Mouse (Mus musculus) lung, postnatal 4 days (tissue): ENCODE measurements at regions not wholly inside any gene's neighbourhood (a gene's known extent, or its start where the extent isn't known, plus 50 kb on each side); places are given as distances from the start of the nearest gene placed in this dataset.
A peak's percentile ranks its signal among the peaks of the same experiment; 100 is the strongest.

Experiments used
- DNase-seq, 2 experiments: peaks; one replicate each; pipeline ENCODE4 v3.0.0; 2021

GRCm38 (mm10) chr13:28898900-28899299, 54.6 kb downstream of the Sox4 start:
- DNase-seq = no peak

- no peak for DNase-seq
Observed at GRCm38 (mm10) chr13:28892896-28893295, 60.6 kb downstream of the Sox4 start.

GRCm38 (mm10) chr13:28887098-28887497, 66.4 kb downstream of the Sox4 start:
- no peak for DNase-seq

- DNase-seq = peak; percentile 35 to 51
Observed at GRCm38 (mm10) chr13:28886691-28887090, 66.8 kb downstream of the Sox4 start.

- peak; percentile 31 to 36 for DNase-seq
Observed at GRCm38 (mm10) chr13:28885083-28886037, 68.2 kb downstream of the Sox4 start.

GRCm38 (mm10) chr13:28884191-28884820, 69.2 kb downstream of the Sox4 start:
- peak; percentile 36 to 43 for DNase-seq

GRCm38 (mm10) chr13:28883398-28883797, 70.1 kb downstream of the Sox4 start:
- no peak for DNase-seq

GRCm38 (mm10) chr13:28880888-28881287, 72.6 kb downstream of the Sox4 start:
- no peak for DNase-seq

- DNase-seq = no peak
Observed at GRCm38 (mm10) chr13:28878692-28879091, 74.8 kb downstream of the Sox4 start.

GRCm38 (mm10) chr13:28876771-28877170, 76.7 kb downstream of the Sox4 start:
- DNase-seq = no peak

GRCm38 (mm10) chr13:28870681-28871080, 82.8 kb downstream of the Sox4 start:
- no peak for DNase-seq

GRCm38 (mm10) chr13:28867210-28867609, 86.3 kb downstream of the Sox4 start:
- no peak for DNase-seq

- no peak for DNase-seq
Observed at GRCm38 (mm10) chr13:28866686-28867085, 86.8 kb downstream of the Sox4 start.

GRCm38 (mm10) chr13:28860601-28861000, 92.9 kb downstream of the Sox4 start:
- DNase-seq = no peak

- DNase-seq = no peak
Observed at GRCm38 (mm10) chr13:28859829-28860427, 93.6 kb downstream of the Sox4 start.

GRCm38 (mm10) chr13:28858001-28858400, 95.5 kb downstream of the Sox4 start:
- DNase-seq = no peak

GRCm38 (mm10) chr13:28857201-28857600, 96.3 kb downstream of the Sox4 start:
- no peak for DNase-seq

- DNase-seq = no peak
Observed at GRCm38 (mm10) chr13:28856472-28856871, 97.0 kb downstream of the Sox4 start.

GRCm38 (mm10) chr13:28854247-28854646, 99.3 kb downstream of the Sox4 start:
- no peak for DNase-seq

- DNase-seq = no peak
Observed at GRCm38 (mm10) chr13:28848305-28848704, 105.2 kb downstream of the Sox4 start.

- DNase-seq = no peak
Observed at GRCm38 (mm10) chr13:28847478-28847877, 106.0 kb downstream of the Sox4 start.

- no peak for DNase-seq
Observed at GRCm38 (mm10) chr13:28844495-28844894, 109.0 kb downstream of the Sox4 start.

- no peak for DNase-seq
Observed at GRCm38 (mm10) chr13:28842811-28843210, 110.7 kb downstream of the Sox4 start.

- DNase-seq = no peak
Observed at GRCm38 (mm10) chr13:28840142-28840541, 113.4 kb downstream of the Sox4 start.
